Mouse (Mus musculus): ENCODE results near the gene Nat9. TPM values are rescaled to one million over a fixed set of nuclear protein-coding genes. Genes with fewer than 3 reads are reported as not detected.

Nat9 gene
- polyA plus RNA-seq, 1 experiment from 2014 or later, result 21.0 TPM

- Histone ChIP-seq H3K4me1 (ENCODE audit: control insufficient read depth, insufficient read depth, low read length) (no peaks in the 10 kb centered on the region), H3K36me3 (ENCODE audit: control insufficient read depth, insufficient read depth, low read length) (peaks cover 3% of the 10 kb centered on the region), H3K27ac (replicated peaks; ENCODE audit: low read depth, low read length) (no peak overlapping the region), H3K4me2 (ENCODE audit: low read depth, severe bottlenecking) (no peak overlapping the region), H3K4me3 (ENCODE audit: low read depth, low read length) (no peak overlapping the region), H3K9me3 (ENCODE audit: control insufficient read depth, low read length) (no peaks in the 10 kb centered on the region), H3K9ac (ENCODE audit: low read length) (no peak overlapping the region), H3K27me3 (ENCODE audit: control insufficient read depth, insufficient read depth, low read length) (no peaks in the 10 kb centered on the region)
- WGBS, result 85% methylated on average over 6 of the region's 6 CpGs
- ATAC-seq (ENCODE audit: insufficient number of reproducible peaks, low FRiP score, low TSS enrichment, low read depth) (no peak), DNase-seq (ENCODE audit: low spot score) (no peak)
Observed at GRCm38 (mm10) chr11:115194693-115195092, 7.0 kb upstream of the Nat9 start.

- Histone ChIP-seq H3K9ac (ENCODE audit: low read length) (0 out of 2 replicates have a peak overlapping the region, but pooled peaks have one; percentile 22), H3K27me3 (ENCODE audit: control insufficient read depth, insufficient read depth, low read length) (no peaks in the 10 kb centered on the region), H3K9me3 (ENCODE audit: control insufficient read depth, low read length) (no peaks in the 10 kb centered on the region), H3K4me3 (ENCODE audit: low read depth, low read length) (no peak overlapping the region), H3K27ac (replicated peaks; ENCODE audit: low read depth, low read length) (0 out of 2 replicates have a peak overlapping the region, but pooled peaks have one; percentile 21), H3K4me1 (ENCODE audit: control insufficient read depth, insufficient read depth, low read length) (peaks cover 5% of the 10 kb centered on the region; the same call in 1 of the 2 replicates), H3K36me3 (ENCODE audit: control insufficient read depth, insufficient read depth, low read length) (peaks cover under 1% of the 10 kb centered on the region), H3K4me2 (ENCODE audit: low read depth, severe bottlenecking) (no peak overlapping the region)
- DNase-seq (ENCODE audit: low spot score) (no peak), ATAC-seq (ENCODE audit: insufficient number of reproducible peaks, low FRiP score, low TSS enrichment, low read depth) (no peak)
- 63% methylated on average over 9 of the region's 9 CpGs for WGBS
Observed at GRCm38 (mm10) chr11:115192180-115192579, 4.5 kb upstream of the Nat9 start.

GRCm38 (mm10) chr11:115189304-115189703, 1.6 kb upstream of the Nat9 start:
- WGBS, result 88% methylated on average over 6 of the region's 6 CpGs
- ATAC-seq (ENCODE audit: insufficient number of reproducible peaks, low FRiP score, low TSS enrichment, low read depth), result no peak

GRCm38 (mm10) chr11:115188539-115189231, 1.0 kb upstream of the Nat9 start:
- 86% methylated on average over 13 of the region's 13 CpGs for WGBS
- H3K27ac ChIP-seq (replicated peaks; ENCODE audit: low read depth, low read length), result no peak overlapping the region
- peaks cover 5% of the 10 kb centered on the region; the same call in 1 of the 2 replicates for H3K4me1 ChIP-seq (ENCODE audit: control insufficient read depth, insufficient read depth, low read length)
- H3K27me3 ChIP-seq (ENCODE audit: control insufficient read depth, insufficient read depth, low read length), result no peaks in the 10 kb centered on the region
- no peak overlapping the region for H3K4me2 ChIP-seq (ENCODE audit: low read depth, severe bottlenecking)
- ATAC-seq (ENCODE audit: insufficient number of reproducible peaks, low FRiP score, low TSS enrichment, low read depth) (no peak), DNase-seq (ENCODE audit: low spot score) (no peak)
- H3K9ac ChIP-seq (ENCODE audit: low read length), result no peak overlapping the region
- H3K9me3 ChIP-seq (ENCODE audit: control insufficient read depth, low read length), result no peaks in the 10 kb centered on the region
- H3K36me3 ChIP-seq (ENCODE audit: control insufficient read depth, insufficient read depth, low read length), result no peaks in the 10 kb centered on the region; the same call in 1 of the 2 replicates
- no peak overlapping the region for H3K4me3 ChIP-seq (ENCODE audit: low read depth, low read length)

More at GRCm38 (mm10) chr11:115189304-115189703, 1.6 kb upstream of the Nat9 start:
- no peak overlapping the region for H3K4me3 ChIP-seq (ENCODE audit: low read depth, low read length)
- H3K4me2 ChIP-seq (ENCODE audit: low read depth, severe bottlenecking), result no peak overlapping the region
- H3K9ac ChIP-seq (ENCODE audit: low read length), result no peak overlapping the region
- H3K36me3 ChIP-seq (ENCODE audit: control insufficient read depth, insufficient read depth, low read length), result no peaks in the 10 kb centered on the region; the same call in 1 of the 2 replicates
- H3K4me1 ChIP-seq (ENCODE audit: control insufficient read depth, insufficient read depth, low read length), result peaks cover 5% of the 10 kb centered on the region; the same call in 1 of the 2 replicates
- no peaks in the 10 kb centered on the region for H3K27me3 ChIP-seq (ENCODE audit: control insufficient read depth, insufficient read depth, low read length)
- DNase-seq (ENCODE audit: low spot score), result no peak
- no peaks in the 10 kb centered on the region for H3K9me3 ChIP-seq (ENCODE audit: control insufficient read depth, low read length)
- H3K27ac ChIP-seq (replicated peaks; ENCODE audit: low read depth, low read length), result no peak overlapping the region

GRCm38 (mm10) chr11:115187224-115187639, 427 bp downstream of the Nat9 start, which contains the start of gene Tmem104:
Gene Tmem104 (plus strand): TSS chr11:115187487.
- Histone ChIP-seq H3K36me3 (ENCODE audit: control insufficient read depth, insufficient read depth, low read length) (no peaks in the 10 kb centered on the region; the same call in 1 of the 2 replicates), H3K4me3 (ENCODE audit: low read depth, low read length) (peak within 1 kb of the TSS; percentile 57), H3K9me3 (ENCODE audit: control insufficient read depth, low read length) (no peaks in the 10 kb centered on the region), H3K4me2 (ENCODE audit: low read depth, severe bottlenecking) (peak within 1 kb of the TSS; percentile 85), H3K27ac (replicated peaks; ENCODE audit: low read depth, low read length) (0 out of 2 replicates have a peak within 1 kb of the TSS, but pooled peaks have one; percentile 18), H3K4me1 (ENCODE audit: control insufficient read depth, insufficient read depth, low read length) (peaks cover 5% of the 10 kb centered on the region; the same call in 1 of the 2 replicates), H3K27me3 (ENCODE audit: control insufficient read depth, insufficient read depth, low read length) (no peaks in the 10 kb centered on the region), H3K9ac (ENCODE audit: low read length) (peak within 1 kb of the TSS; percentile 62)
- peak; percentile 88 for ATAC-seq (ENCODE audit: insufficient number of reproducible peaks, low FRiP score, low TSS enrichment, low read depth)
- peak; percentile 99 for DNase-seq (ENCODE audit: low spot score)
- WGBS, result under 1% methylated on average over 39 of the region's 39 CpGs

GRCm38 (mm10) chr11:115184973-115185372, 2.7 kb downstream of the Nat9 start:
- Histone ChIP-seq H3K4me3 (ENCODE audit: low read depth, low read length) (no peak overlapping the region), H3K36me3 (ENCODE audit: control insufficient read depth, insufficient read depth, low read length) (no peaks in the 10 kb centered on the region), H3K27ac (replicated peaks; ENCODE audit: low read depth, low read length) (no peak overlapping the region), H3K9me3 (ENCODE audit: control insufficient read depth, low read length) (no peaks in the 10 kb centered on the region), H3K9ac (ENCODE audit: low read length) (no peak overlapping the region), H3K4me2 (ENCODE audit: low read depth, severe bottlenecking) (no peak overlapping the region), H3K27me3 (ENCODE audit: control insufficient read depth, insufficient read depth, low read length) (no peaks in the 10 kb centered on the region), H3K4me1 (ENCODE audit: control insufficient read depth, insufficient read depth, low read length) (peaks cover 5% of the 10 kb centered on the region; the same call in 1 of the 2 replicates)
- 44% methylated on average over 4 of the region's 4 CpGs for WGBS
- DNase-seq (ENCODE audit: low spot score) (no peak), ATAC-seq (ENCODE audit: insufficient number of reproducible peaks, low FRiP score, low TSS enrichment, low read depth) (no peak)

- 24% methylated on average over 12 of the region's 12 CpGs for WGBS
- ATAC-seq (ENCODE audit: insufficient number of reproducible peaks, low FRiP score, low TSS enrichment, low read depth), result 0 out of 2 replicates have a peak, but pooled peaks have one; percentile 23
Observed at GRCm38 (mm10) chr11:115181913-115182638, 5.6 kb downstream of the Nat9 start.

GRCm38 (mm10) chr11:115179881-115180280, 7.8 kb downstream of the Nat9 start:
- Histone ChIP-seq H3K4me2 (ENCODE audit: low read depth, severe bottlenecking) (no peak overlapping the region), H3K27ac (replicated peaks; ENCODE audit: low read depth, low read length) (no peak overlapping the region), H3K9ac (ENCODE audit: low read length) (no peak overlapping the region), H3K36me3 (ENCODE audit: control insufficient read depth, insufficient read depth, low read length) (no peaks in the 10 kb centered on the region), H3K27me3 (ENCODE audit: control insufficient read depth, insufficient read depth, low read length) (no peaks in the 10 kb centered on the region), H3K4me3 (ENCODE audit: low read depth, low read length) (no peak overlapping the region), H3K4me1 (ENCODE audit: control insufficient read depth, insufficient read depth, low read length) (peaks cover 14% of the 10 kb centered on the region), H3K9me3 (ENCODE audit: control insufficient read depth, low read length) (no peaks in the 10 kb centered on the region)
- ATAC-seq (ENCODE audit: insufficient number of reproducible peaks, low FRiP score, low TSS enrichment, low read depth), result no peak
- no peak for DNase-seq (ENCODE audit: low spot score)
- 67% methylated on average over 6 of the region's 6 CpGs for WGBS

More at GRCm38 (mm10) chr11:115181913-115182638, 5.6 kb downstream of the Nat9 start:
- H3K9ac ChIP-seq (ENCODE audit: low read length), result no peak overlapping the region
- H3K27ac ChIP-seq (replicated peaks; ENCODE audit: low read depth, low read length), result no peak overlapping the region
- no peaks in the 10 kb centered on the region for H3K27me3 ChIP-seq (ENCODE audit: control insufficient read depth, insufficient read depth, low read length)
- H3K4me1 ChIP-seq (ENCODE audit: control insufficient read depth, insufficient read depth, low read length), result peaks cover 10% of the 10 kb centered on the region
- peak; percentile 92 for DNase-seq (ENCODE audit: low spot score)
- no peaks in the 10 kb centered on the region for H3K36me3 ChIP-seq (ENCODE audit: control insufficient read depth, insufficient read depth, low read length)
- H3K9me3 ChIP-seq (ENCODE audit: control insufficient read depth, low read length), result no peaks in the 10 kb centered on the region
- H3K4me2 ChIP-seq (ENCODE audit: low read depth, severe bottlenecking), result no peak overlapping the region
- no peak overlapping the region for H3K4me3 ChIP-seq (ENCODE audit: low read depth, low read length)

Data from limb, embryonic 11.5 days (tissue).